Mouse (Mus musculus) kidney, postnatal 0 days (tissue): ENCODE data around the gene Tspan13. TPM values are rescaled to one million over a fixed set of nuclear protein-coding genes. Genes with fewer than 3 reads are reported as not detected.

Experiments used
- ATAC-seq: fragments of 200-750 bp; cut with Nextera tagmentation; replicated peaks from 2 replicates; pipeline ENCODE4 v1.8.0; 2017; ENCODE audit warnings: low read depth, moderate number of reproducible peaks, moderate TSS enrichment, moderate library complexity; ENCODE audit not compliant: low FRiP score
- DNase-seq: peaks from one replicate; pipeline ENCODE4 v3.0.0-alpha.2; 2016; ENCODE audit warnings: low spot score
- H3K27ac ChIP-seq: fragments of 300-500 bp; sonication (generic); 2 replicates; pipeline ENCODE4 v1.5.1; 2014; ENCODE audit warnings: mild to moderate bottlenecking
- H3K27me3 ChIP-seq: fragments of 300-500 bp; sonication (generic); 2 replicates; pipeline ENCODE4 v1.6.1; 2014; ENCODE audit warnings: low read length, mixed read lengths; ENCODE audit not compliant: insufficient read depth
- H3K36me3 ChIP-seq: fragments of 300-500 bp; sonication (generic); 2 replicates; pipeline ENCODE4 v1.6.1; 2014; ENCODE audit warnings: low read length, mixed read lengths; ENCODE audit not compliant: insufficient read depth
- H3K4me1 ChIP-seq: fragments of 300-500 bp; sonication (generic); replicated peaks from 2 replicates; pipeline ENCODE4 v1.6.1; 2014; ENCODE audit warnings: antibody characterized with exemption, low read length, mixed read lengths; ENCODE audit not compliant: insufficient read depth
- H3K4me2 ChIP-seq: fragments of 300-500 bp; sonication (generic); 2 replicates; pipeline ENCODE4 v1.6.1; 2014; ENCODE audit warnings: mild to moderate bottlenecking, low read length, moderate library complexity, mixed read lengths
- H3K4me3 ChIP-seq: fragments of 300-500 bp; sonication (generic); replicated peaks from 2 replicates; pipeline ENCODE4 v1.5.1; 2014; ENCODE audit warnings: low read depth, low read length
- H3K9ac ChIP-seq: fragments of 300-500 bp; sonication (generic); 2 replicates; pipeline ENCODE4 v1.6.1; 2014; ENCODE audit warnings: low read depth, low read length
- H3K9me3 ChIP-seq: fragments of 300-500 bp; sonication (generic); replicated peaks from 2 replicates; pipeline ENCODE4 v1.6.1; 2016; ENCODE audit warnings: low read length, inconsistent platforms, mixed read lengths
- CTCF ChIP-seq: IDR thresholded peaks from 2 replicates; pipeline ENCODE4 v1.5.1; 2016; ENCODE audit warnings: antibody characterized with exemption, low read depth, mild to moderate bottlenecking, moderate library complexity
- WGBS: fragments of 180-500 bp; shearing (Covaris S2); extraction: QIAGEN DNeasy Blood & Tissue Kit; methylation state at CpG from one replicate; pipeline ENCODE4 v1.1.7; 2014; 5-methylcytosine and 5-hydroxymethylcytosine counted together
- polyA plus RNA-seq: library from polyadenylated mRNA; unstranded; fragments of >200 nt; fragmentation: Nextera tagmentation; extraction: Ambion mirVana; gene quantifications from 2 replicates; pipeline ENCODE4 v1.2.1, GENCODE M21; 2015

Tspan13 gene
- polyA plus RNA-seq, 1 experiment from 2014 or later: 124 TPM

GRCm38 (mm10) chr12:36013216-36013910 is 28.9 kb downstream of the Tspan13 start:
- 54% methylated on average over 7 of the region's 7 CpGs for WGBS
- H3K4me1 ChIP-seq: no peaks in the 10 kb centered on the region
- no peak overlapping the region for H3K4me3 ChIP-seq
- no peak for TF ChIP-seq CTCF
- H3K4me2 ChIP-seq: no peak overlapping the region
- no peaks in the 10 kb centered on the region for H3K27me3 ChIP-seq
- ATAC-seq (no peak), DNase-seq (no peak)
- no peaks in the 10 kb centered on the region for H3K9me3 ChIP-seq
- no peaks in the 10 kb centered on the region for H3K36me3 ChIP-seq
- no peak overlapping the region for H3K9ac ChIP-seq
- no peak overlapping the region for H3K27ac ChIP-seq

DNA sequence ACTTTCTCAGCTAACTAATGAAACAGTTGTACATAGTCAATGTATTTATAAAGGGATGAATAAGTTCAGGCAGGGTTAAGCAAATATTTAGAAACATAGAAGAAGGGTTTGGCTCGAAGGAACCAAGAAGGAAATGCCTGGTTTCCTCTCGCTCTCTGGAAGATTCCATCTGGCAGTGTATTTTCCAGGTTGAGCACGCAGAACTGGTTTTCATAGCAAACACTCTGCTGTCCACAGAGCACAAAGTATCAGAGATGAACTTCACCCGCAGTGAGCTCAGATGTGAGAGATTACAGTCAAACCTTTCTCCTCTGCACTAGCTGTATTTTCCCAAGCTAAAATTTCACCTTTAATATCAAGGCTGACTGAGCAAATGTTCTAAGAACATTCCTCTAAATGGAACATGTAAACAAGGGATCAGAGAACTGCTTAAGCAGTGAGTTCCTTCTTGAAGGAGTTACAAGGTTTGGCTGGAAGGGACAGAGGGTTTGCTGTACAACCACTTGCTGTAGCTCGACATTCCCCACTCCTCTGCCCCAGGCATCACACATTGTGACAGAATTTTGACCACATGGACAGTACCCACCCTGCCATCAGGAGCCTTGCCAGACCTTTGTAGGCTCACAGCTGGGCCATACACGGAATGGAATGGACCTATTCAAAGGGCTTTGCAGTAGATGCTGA is 33.8 kb downstream of the Tspan13 start:
- DNase-seq (peak; percentile 40), ATAC-seq (no peak; the same call in 1 of the 2 replicates)
- no peak overlapping the region for H3K9ac ChIP-seq
- 0 out of 2 replicates have a peak, but pooled peaks cover 6% of the 10 kb centered on the region for H3K4me1 ChIP-seq
- no peaks in the 10 kb centered on the region for H3K9me3 ChIP-seq
- no peaks in the 10 kb centered on the region for H3K27me3 ChIP-seq
- peak overlapping the region; percentile 51; the same call in 1 of the 2 replicates for H3K27ac ChIP-seq
- TF ChIP-seq CTCF: no peak
- WGBS: 25% methylated on average over 6 of the region's 6 CpGs
- no peaks in the 10 kb centered on the region for H3K36me3 ChIP-seq
- H3K4me3 ChIP-seq: no peak overlapping the region
- no peak overlapping the region for H3K4me2 ChIP-seq

GRCm38 (mm10) chr12:36007581-36007980 is 34.7 kb downstream of the Tspan13 start:
- ATAC-seq (no peak), DNase-seq (peak; percentile 21)
- H3K27ac ChIP-seq: no peak overlapping the region
- TF ChIP-seq CTCF: no peak
- no peaks in the 10 kb centered on the region for H3K9me3 ChIP-seq
- H3K9ac ChIP-seq: no peak overlapping the region
- no peak overlapping the region for H3K4me2 ChIP-seq
- no peaks in the 10 kb centered on the region for H3K36me3 ChIP-seq
- H3K4me3 ChIP-seq: no peak overlapping the region
- H3K27me3 ChIP-seq: no peaks in the 10 kb centered on the region
- 0 out of 2 replicates have a peak, but pooled peaks cover 6% of the 10 kb centered on the region for H3K4me1 ChIP-seq
- 64% methylated on average over 2 of the region's 2 CpGs for WGBS

DNA sequence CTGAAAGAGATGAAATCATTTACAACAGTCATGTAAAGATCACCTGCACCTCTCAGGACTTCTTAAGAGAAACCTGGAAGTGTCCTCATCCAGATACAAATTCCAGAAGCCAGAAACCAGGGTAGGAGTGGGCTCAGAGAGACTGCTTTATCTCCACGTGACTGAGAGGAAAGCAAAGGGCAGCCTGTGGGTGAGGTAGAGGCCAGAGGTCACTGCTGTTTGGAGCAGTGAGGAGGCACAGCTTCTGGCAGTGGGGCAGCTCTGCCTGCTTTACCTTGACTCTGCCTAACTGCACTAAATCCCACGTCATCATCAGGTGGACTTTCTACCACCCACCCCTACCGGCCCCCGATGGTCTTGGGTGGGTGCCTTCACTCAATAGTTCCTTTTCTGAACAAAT is 37.6 kb downstream of the Tspan13 start:
- Histone ChIP-seq H3K9me3 (no peaks in the 10 kb centered on the region), H3K27me3 (no peaks in the 10 kb centered on the region), H3K27ac (no peak overlapping the region), H3K9ac (no peak overlapping the region), H3K4me3 (no peak overlapping the region), H3K36me3 (no peaks in the 10 kb centered on the region), H3K4me1 (peaks cover 10% of the 10 kb centered on the region; the same call in 1 of the 2 replicates), H3K4me2 (no peak overlapping the region)
- WGBS: 56% methylated on average over 4 of the region's 4 CpGs
- no peak for TF ChIP-seq CTCF
- DNase-seq (no peak), ATAC-seq (0 out of 2 replicates have a peak, but pooled peaks have one; percentile 30)

GRCm38 (mm10) chr12:35995799-35996198 is 46.5 kb downstream of the Tspan13 start:
- Histone ChIP-seq H3K9ac (no peak overlapping the region), H3K4me2 (no peak overlapping the region), H3K9me3 (no peaks in the 10 kb centered on the region), H3K4me3 (no peak overlapping the region), H3K27ac (no peak overlapping the region), H3K27me3 (no peaks in the 10 kb centered on the region), H3K36me3 (no peaks in the 10 kb centered on the region), H3K4me1 (no peaks in the 10 kb centered on the region)
- peak; percentile 72 for TF ChIP-seq CTCF
- ATAC-seq (0 out of 2 replicates have a peak, but pooled peaks have one; percentile 26), DNase-seq (peak; percentile 81)
- 41% methylated on average over 5 of the region's 5 CpGs for WGBS

DNA sequence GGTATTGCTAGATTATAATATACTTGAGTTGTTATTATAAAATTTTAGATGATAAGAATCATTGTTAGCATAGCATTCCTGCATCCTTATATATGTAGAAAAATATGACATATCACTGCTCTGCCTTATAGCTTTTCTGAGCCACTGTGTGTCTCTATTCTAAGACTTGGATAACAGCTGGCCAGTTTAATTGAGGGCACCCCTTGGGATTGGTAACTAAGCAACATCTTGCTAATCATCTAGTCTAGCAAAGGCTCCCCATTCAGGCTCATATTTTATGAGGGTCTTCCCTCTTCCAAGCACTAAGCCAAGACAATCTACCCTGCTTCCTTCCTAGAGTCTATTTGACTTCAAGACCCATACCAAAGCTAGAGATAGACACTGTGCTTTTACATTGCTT is 48.2 kb downstream of the Tspan13 start:
- Histone ChIP-seq H3K4me3 (no peak overlapping the region), H3K36me3 (no peaks in the 10 kb centered on the region), H3K27me3 (no peaks in the 10 kb centered on the region), H3K4me1 (no peaks in the 10 kb centered on the region), H3K4me2 (no peak overlapping the region), H3K9ac (no peak overlapping the region), H3K27ac (no peak overlapping the region), H3K9me3 (no peaks in the 10 kb centered on the region)
- no peak for DNase-seq
- TF ChIP-seq CTCF: no peak
- no peak for ATAC-seq
